Mouse (Mus musculus): ENCODE data around the gene Vegfa.

The Vegfa gene

DNA sequence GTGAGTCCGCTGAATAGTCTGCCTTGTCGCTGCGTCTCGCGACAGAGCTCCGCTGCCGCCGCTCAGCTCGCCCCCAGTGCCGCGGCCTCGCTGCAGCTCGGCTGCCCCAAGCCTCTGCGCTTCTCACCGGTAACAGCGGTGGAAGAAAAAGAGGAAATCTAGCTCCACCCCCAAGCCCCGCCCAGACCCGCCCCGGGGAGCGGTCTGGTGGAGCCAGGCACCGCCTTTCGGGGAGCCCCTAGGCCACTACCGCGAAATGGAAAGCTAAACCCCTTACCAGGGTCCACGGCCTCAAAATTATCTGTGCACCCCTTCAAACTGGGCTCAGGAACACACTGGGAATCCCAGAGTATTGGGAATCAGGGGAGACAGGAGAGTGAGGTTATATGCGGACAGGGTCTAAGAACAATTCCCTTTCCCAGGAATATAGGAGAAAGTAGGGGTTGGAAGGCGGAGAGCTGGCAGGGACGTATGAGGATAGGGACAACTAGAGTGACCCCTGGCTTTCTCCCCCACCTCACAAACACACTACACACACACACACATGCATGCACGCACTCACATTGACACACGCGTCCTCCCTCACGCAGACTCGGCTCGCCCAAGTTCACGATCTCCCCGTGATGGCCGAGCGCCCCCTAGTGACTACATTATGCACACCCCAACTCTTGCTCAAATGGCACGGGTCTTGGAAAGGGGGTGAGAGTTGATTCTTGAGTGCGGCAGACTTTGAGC, at the start of gene Vegfa:
Gene Vegfa (minus strand): TSS at position 113 of the 735 bp plus-strand sequence.
- peak; percentile 86 to 93 for DNase-seq (ENCODE audit: low spot score in 2 of 2)

DNA sequence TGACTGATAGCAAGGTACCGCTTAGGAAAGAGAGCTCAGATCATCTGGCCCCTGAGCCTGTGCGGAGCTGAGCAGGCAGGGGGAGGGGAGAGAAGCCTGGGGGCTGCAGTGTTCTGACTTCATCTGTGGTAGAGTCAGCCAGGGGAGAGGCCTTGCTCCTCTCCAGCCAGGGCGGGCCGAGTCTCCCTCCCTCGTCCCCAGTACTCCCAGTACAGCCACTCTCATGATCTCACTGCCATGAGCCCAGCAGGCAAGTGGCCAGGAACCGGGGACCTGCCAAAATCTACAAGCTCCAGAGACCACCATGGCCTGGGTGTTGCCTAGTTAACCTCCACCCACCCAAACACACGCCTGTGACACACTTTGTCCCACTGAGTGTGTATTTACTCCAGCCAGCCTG, 49.5 kb upstream of the Vegfa start:
- DNase-seq (ENCODE audit: low spot score in 2 of 2): no peak

DNA sequence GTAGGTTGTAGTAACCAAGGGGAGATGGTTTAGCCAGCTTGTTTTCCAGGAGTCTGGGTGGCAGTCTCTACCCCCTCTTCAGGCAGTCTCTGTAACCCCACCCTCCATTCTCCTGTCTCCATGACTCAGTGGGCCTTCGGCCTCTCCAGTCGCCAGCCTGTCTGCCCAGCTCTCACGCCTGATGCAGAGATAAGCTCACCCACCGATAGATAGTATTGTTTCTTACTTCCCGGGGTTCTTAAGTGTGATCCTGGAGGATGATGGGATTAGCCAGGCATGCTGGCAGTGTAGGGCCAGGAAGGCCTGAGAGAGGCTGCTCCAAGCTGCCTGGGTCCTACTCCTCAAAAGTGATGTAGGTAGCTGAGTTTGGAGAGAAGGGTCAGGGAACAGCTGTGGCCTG, 48.9 kb upstream of the Vegfa start:
- DNase-seq (ENCODE audit: low spot score in 2 of 2): no peak

DNA sequence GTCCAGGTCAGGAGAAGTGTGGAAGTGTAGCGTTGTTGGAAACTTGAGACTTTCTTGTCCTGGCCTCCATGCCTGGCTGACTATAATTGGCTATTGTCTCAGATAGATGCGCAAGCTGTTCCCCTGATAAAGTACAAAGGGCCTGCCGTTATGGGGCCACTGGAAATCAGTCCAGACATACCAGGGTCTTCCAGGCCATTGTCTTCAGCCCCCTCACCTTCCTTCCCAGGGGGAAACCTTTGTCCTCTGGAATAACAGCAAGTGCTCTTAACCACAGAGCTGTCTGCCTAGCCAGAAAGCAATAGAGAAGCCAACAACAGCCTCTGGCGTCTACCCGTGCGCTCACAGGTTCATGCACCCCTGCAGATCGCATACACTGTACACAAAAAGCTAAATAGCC, 48.2 kb upstream of the Vegfa start:
- DNase-seq (ENCODE audit: low spot score in 2 of 2): no peak

DNA sequence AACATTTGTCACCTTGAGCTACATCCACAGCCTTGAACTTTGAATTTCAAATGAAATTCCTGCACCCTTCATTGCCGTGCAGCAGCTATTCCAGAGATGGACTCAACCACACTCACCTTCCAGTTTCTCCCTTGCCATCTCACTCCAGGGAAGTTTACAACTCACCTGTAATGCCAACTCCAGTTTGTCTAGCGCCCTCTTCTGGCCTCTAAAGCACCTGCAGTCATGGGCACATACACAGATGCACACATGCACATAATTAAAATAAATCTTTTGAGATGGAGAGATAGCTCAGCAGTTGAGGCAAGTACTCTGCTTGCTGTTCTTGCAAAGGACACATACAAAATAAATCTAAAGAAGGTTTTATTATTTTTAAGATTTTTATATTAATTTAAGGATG, 46.9 kb upstream of the Vegfa start:
- DNase-seq (ENCODE audit: low spot score in 2 of 2): no peak

DNA sequence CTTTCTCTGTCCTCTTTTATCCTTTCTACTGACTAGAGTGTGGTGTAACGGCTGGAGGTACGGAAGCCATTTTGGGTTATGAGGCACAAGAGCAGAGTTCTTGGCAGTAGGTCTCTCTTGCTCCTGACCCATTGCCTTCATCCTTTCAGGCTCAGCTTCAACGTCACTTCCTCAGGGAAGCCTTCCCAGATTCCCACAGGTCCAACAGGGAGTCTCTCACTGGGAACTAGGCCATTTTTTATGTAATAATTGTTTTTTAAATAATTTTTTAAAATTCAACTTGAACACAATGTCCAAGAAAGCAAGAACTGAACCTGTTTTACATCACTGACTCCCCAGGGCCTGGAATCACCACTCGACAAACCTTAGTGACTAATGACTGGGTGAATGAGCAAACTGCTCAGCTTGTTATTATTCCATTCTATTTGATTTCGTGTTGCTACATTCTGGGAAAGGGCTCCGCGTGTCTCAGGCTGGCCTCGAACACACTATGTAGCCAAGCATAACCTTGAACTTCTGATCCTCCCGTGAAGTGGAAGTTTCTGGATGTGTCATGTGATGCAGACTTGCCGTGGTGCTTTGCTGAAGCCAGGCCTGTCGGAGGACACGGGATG, 45.9 kb upstream of the Vegfa start:
- DNase-seq (ENCODE audit: low spot score in 2 of 2): no peak

DNA sequence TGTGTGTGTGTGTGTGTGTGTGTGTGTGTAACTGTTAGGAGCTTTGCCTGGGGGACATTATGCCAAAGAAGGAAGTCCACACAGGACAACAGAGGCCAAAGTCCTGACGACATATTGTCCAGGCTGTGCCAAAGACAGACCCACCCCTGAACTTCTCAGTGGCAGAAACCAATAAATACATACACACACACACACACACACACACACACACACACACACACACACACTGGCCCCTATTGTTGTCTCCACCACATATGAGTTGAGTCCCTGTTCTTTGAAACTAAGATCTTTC, 44.0 kb upstream of the Vegfa start:
- no peak for DNase-seq (ENCODE audit: low spot score in 2 of 2)

DNA sequence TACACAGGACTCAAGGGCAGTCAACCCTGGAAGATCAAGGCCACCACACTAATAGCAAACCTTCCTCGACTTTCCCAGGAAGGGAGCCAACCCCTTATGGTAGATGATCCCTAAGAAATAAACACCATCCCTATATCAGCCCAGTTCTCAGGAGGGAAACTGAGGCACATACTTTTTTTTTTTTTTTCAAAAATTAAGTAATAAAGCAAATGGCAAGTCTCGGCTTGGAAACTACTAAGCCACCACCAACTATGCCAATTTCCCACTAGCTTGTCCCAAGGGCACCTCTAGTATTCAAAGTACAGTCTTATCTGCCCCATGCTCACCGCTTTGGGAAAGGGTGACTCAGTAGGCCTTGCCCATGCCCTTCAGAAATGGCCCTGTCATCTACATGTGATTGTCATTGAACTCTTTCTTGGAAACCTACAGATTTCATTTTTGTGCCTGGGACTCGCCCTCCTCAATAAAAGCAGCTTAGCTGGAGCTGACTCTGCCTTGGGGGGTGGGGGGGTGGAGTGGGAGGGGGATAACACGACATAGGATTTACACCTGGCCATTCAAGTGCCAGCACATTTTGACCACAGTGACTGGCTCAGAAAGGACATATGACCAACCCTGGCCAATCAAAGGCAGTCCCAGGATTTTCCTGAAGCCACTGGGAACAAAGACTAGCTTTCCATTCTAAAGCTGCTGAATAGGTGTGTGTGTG, 43.5 kb upstream of the Vegfa start:
- DNase-seq (ENCODE audit: low spot score in 2 of 2): no peak

DNA sequence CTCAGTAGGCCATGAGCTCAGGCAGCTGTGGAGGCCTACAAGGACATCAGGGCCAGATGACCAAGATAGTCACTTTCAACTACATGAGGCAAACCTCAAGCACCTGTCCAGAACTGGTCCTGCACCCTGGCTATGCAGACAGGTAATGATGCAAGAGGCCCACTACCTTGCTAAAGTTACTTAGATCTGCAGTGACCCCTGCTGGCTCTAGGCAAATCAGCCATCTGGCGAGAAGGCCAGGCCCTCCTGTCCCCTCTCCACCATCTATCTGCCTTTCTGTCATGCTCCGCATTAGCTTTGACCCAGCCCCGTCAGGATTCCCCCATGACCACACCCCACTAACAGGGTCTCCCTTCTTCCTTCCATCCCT, 42.9 kb upstream of the Vegfa start:
- DNase-seq (ENCODE audit: low spot score in 2 of 2): no peak

DNA sequence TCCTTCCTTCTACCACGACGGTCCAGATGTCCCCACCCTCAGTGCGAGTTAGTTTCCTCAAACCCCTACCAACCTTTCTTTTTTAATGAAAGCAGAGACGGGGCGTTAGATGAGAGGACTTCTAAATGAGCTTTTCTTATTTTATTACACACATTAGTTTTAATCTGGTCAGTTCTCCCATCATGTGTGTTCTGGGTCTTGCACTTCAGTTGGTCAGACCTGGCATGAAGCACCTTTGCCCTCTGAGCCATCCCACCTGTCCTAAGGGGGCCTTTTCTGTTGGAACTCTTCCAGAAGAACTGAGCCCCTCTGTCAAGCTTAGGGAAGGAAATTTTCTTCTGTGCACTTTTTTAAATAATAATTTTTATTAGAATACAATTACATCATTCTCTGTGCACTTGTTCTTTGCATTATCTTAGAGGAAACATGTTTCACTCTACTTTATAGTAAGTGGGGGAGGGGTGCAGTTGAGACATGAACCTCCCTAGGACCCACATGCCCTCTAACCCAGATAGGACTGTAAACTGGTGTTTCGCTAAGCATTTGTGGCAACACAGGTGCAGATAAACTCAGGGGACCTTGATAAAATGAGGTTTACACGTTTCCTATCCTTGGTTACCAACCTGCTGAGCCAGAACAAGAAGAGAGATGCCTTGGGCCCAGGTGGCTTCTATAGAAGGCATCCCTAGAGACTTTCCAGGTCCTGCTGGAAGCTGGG, 42.4 kb upstream of the Vegfa start:
- no peak for DNase-seq (ENCODE audit: low spot score in 2 of 2)

DNA sequence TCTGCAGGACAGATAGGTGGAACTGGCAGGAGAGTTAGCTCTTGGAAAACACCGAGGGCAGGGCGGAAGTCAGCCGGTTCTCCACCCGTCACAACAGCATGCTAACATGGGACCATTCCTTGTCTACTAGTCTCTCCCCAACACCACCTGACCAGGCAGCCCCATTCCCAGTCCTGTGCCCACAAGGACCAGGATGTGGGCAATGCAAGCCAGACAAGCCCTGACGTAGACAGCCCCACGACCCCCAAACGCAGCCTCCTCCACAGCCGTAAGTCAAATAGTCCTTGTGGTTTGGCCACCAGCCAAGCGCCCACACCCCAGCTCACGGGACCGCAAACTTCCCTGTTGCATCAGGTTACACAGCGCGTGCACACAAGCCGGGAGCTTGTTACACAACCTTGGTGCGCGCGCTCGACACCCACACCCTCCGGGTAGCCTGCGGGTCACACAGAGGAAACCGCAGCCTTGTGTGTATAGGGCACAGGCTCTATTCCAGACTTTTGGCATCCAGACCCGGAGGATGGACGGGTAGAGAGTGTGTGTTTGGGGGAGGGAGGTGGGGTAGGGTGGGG, 41.6 kb upstream of the Vegfa start:
- no peak for DNase-seq (ENCODE audit: low spot score in 2 of 2)

DNA sequence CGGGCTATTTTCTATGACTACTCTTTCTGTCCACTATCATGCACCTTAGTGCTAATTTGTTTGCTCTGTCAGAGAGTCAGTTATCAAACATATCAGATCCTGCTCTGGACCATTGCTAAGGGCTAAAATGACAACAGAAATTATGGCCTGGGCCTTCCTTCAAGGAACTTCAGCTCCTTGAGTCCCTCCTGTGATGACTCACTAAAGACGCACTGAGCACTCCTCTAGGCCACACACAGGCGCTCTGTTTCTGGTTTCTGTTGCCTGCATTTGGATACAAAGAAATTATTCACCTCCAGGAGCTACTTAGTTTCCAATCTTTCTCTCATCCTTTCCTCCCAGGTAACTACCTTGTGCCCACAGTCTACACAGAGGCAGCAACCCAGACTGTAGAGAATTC, 39.4 kb upstream of the Vegfa start:
- DNase-seq (ENCODE audit: low spot score in 2 of 2): no peak

DNA sequence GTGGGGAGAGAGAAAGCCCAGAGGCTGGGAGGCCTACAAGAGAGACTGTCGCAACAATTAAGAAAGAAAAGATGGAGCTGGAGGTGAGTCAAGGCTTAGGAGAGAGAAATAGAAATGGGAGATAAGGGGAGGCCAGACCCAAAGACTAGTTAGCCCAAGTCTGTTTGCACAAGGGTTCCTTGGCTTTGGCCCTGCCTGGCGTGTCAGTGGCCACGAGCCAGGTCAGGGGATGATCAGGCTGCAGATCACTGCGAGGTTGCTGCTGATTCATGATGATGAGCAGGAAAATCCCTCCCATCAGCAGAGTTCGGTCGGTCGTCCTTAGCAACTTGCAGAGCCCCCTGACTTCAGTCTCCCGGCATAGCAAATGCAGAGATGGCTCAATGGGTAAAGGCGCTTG, 37.9 kb upstream of the Vegfa start:
- no peak for DNase-seq (ENCODE audit: low spot score in 2 of 2)

DNA sequence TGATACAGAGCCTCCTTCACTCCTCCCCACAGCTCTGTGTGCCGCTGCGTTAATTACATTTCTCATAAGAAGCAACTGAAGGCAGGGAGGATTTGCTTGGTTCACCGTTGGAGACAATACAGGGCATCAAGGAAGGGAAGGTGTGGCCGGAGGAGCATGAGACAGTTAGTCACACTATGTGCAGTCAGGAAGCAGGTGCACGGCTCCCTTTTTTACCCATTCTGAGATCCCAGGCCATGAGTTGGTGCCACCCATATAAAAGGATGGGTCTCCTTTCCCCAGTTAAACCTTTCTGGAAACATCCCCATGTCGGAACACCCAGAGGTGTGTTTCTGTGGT, 31.8 kb upstream of the Vegfa start:
- no peak for DNase-seq (ENCODE audit: low spot score in 2 of 2)

DNA sequence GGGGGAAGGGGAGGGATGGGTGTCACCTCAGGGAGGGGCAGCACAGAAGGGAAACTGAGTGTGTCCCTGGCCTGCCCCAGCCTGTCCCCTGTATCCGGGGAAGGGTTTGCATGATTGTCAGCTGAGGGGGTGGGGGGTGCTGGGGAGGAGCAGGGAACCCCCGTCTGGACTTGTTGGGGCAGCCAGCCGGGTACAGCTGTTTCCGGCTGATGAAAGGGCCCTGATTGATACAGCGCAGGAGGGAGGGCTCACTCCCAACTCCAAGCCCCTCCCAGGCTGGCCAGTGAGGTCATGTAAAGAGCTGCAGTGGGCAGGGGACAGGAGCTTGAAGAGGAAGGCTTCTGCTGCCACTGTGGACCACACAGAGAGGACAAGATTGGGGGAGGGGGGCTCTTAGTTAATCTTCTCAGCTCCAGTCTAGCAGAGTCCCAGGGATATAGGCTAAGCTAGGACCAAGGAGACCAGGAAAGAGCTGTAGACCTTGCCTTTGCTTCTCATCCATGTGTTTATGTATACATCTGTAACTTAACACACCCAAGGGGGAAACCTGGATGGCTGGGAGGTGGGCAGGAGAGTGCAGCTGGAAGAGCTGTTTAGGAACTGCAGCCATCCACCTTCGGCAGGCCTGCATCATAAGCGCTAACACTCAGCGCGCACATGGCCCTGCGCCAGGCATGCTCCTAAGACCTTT, 31.3 kb upstream of the Vegfa start:
- no peak for DNase-seq (ENCODE audit: low spot score in 2 of 2)

DNA sequence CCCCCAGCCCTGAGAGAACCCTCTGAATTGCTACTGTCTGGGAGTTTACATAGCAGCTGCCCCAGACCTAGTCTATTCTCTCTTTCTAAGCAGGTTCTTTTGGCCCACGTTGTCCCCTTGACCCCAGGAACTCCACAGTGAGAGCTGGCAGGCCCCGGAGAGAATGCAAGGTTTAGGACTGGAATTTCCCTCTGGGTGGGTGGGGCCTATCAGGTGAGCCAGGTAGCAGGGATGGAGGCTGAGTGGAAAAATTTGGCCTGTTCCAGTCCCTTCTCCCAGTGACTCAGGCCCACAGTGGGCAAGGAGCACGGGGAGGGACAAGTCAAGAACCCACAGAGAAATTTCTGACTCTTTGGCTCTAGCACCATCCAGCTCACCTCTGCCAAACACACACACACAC, 28.1 kb upstream of the Vegfa start:
- no peak for DNase-seq (ENCODE audit: low spot score in 2 of 2)

DNA sequence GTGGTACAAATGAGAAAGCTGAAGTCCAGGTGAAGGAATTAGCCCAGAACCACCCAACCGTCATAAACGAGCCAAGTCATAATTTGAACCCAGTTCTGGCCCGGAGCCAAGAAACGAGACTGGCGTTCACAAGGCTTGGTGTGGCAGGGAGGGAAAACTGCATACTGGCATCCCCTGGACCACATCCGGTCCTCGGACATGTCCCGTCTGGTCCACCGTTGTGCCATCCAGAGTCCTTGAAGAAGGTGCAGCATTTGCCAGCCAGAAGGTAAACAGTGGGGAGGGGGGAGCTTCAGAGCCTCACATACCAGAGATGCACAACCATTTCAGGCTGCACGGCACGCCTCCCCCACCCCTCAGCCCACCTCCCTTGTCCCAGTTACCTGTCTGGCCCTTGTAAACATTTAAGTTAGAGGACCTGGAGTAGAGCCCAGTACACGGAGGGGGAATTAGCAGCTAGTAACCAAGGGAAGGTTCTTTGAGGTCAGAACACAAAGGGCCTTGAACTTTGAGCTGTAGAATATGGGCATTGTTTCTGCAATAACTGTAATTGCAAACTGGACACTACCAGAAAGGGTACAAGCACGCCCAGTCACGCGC, 27.2 kb upstream of the Vegfa start:
- DNase-seq (ENCODE audit: low spot score in 2 of 2): no peak

DNA sequence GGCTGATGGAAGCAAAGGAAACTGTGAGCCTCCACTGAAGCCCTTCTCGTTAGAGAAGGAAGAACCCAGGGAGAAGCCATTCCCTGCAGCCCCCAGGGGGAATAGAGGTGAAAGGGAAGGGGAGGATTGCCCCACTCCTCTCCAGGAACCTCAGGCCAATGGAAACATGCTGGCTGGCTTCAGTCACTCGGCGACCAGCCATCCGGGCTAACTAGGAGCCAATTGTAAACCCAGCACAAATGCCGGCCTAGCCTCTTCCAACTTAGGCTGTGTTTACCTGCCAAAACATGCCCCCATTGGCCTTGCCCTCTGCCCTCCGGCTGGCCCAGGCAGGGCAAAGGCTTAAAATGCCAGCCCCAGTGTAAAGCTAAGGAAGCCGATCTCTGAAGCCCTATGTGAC, 24.1 kb upstream of the Vegfa start:
- no peak for DNase-seq (ENCODE audit: low spot score in 2 of 2)

DNA sequence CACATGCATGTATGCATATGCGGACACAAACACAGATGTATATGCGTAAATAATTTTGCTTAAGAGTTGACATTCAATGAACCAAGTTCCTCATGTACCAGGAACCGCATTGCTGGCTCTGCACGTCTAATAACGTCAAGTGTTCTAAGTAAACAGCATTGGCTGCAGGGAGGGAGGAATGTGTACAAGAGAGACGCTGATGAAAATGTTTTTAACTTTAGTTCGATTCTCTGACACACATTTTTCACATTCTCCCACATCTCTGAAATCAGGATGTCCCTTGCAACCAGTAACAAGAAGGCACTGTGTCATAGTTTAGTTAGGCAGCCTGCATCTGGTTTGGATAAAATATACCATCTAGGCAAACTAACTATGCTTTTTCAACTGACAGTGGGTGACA, 23.6 kb upstream of the Vegfa start:
- no peak for DNase-seq (ENCODE audit: low spot score in 2 of 2)

DNA sequence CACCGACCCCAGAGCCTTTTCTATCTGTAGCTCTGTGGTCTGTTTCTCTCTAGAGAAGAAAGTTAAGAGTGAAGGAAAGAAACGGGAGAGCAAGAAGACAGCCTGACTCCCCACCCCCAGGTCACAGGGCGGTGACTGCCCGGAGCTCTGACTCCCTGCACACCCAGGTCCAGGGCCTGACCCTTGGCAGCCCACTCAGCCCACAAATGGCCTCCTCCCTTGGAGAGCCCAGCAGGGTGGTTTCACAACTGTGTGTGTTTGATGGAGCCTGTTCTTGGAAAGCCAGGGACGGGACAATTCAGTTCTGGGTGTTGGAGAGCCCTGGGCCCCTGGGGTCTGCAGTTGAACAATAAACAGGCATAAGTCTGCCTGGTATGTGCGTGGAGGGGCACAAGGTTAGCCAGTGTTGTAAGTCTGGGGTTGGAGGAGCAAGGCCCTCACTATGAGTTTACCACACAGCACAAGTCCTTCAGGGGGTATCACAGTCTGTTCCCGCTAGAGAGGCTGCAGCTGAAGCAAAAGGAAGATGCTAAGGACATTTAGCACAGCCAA, 21.2 kb upstream of the Vegfa start:
- DNase-seq (ENCODE audit: low spot score in 2 of 2): no peak

DNA sequence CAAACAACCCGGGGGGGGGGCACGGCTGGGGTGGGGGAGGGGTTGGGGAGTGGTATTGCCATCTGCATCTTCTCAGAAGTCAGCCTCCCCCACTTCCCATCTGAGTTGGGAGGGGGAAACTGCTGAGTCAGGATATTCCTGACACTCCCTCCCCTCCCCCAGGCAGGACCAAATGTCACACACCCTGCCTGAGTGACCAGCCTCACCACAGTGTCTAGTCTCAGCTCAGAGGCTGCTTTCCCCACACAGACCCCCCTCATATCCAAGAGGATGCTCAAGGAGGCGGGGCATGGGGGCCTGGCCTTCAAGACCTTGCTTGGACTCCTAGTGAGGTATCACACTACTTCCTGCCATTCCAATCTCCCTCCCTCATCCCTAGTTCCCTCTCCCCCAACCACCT, 20.0 kb upstream of the Vegfa start:
- no peak for DNase-seq (ENCODE audit: low spot score in 2 of 2)
